Mouse (Mus musculus) neutrophil, adult 65 days (primary cell): ENCODE data around the gene Tex44. TPM values are rescaled to one million over a fixed set of nuclear protein-coding genes. Genes with fewer than 3 reads are reported as not detected.

Experiments
- total RNA-seq: library from RNA; stranded (reverse); gene quantifications from 2 replicates; pipeline ENCODE4 v1.2.4, GENCODE M21; 2023

The Tex44 gene
- not detected in 2 replicates for total RNA-seq

DNA sequence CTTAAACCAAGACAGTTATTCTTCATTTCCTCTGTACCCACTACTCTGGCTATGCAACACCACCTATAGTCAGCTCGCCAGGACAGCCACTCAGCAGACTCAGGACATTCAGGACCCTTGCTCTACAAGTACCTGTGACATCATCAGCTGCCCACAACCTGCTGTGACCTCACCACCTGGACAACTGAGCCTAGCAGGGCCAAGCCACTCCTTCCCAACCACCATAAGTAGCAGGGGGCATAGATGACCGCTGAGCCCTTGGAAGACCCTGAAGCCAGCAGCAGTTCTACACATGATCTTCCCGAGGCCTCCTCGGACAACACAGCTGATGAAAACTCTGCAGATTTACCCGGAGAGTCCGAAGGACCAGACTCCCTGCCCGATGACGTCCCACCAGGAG lies at the start of gene Tex44, which contains the start of gene Nmur1:
Gene Tex44 (plus strand): TSS at position 202 of the 400 bp plus-strand sequence.
Gene Nmur1 (minus strand): TSS at position 101 of the 400 bp plus-strand sequence.

Other genes starting within 250 kb of the Tex44 start
- gene B3gnt7, start 123.5 kb upstream of the Tex44 start, total RNA-seq: 0.27 and 0.41 TPM in 2 replicates
- 146 and 185 TPM in 2 replicates for gene Ncl, start 66.9 kb upstream of the Tex44 start, total RNA-seq
- gene Nmur1, start 101 bp upstream of the Tex44 start, total RNA-seq: not detected in 2 replicates
- 804 and 893 TPM in 2 replicates for gene Ptma, start 100.4 kb downstream of the Tex44 start, total RNA-seq
- gene Pde6d, start 156.3 kb downstream of the Tex44 start, total RNA-seq: 17.5 and 19.8 TPM in 2 replicates
- 7.5 and 10.1 TPM in 2 replicates for gene Cops7b, start 156.6 kb downstream of the Tex44 start, total RNA-seq
- not detected in 2 replicates for gene Nppc, start 244.2 kb downstream of the Tex44 start, total RNA-seq